Mouse (Mus musculus): ENCODE results near the gene Eef1e1. TPM values are rescaled to one million over a fixed set of nuclear protein-coding genes. Genes with fewer than 3 reads are reported as not detected.

The Eef1e1 gene
- polyA plus RNA-seq, 1 experiment from 2014 or later, result 45.7 TPM

GRCm38 (mm10) chr13:38649069-38649468 is 9.8 kb downstream of the Eef1e1 start:
- no peak overlapping the region for H3K4me3 ChIP-seq (replicated peaks)
- H3K9me3 ChIP-seq, result no peaks in the 10 kb centered on the region
- no peaks in the 10 kb centered on the region for H3K27me3 ChIP-seq (replicated peaks)
- H3K4me1 ChIP-seq, result no peaks in the 10 kb centered on the region
- no peak overlapping the region for H3K9ac ChIP-seq
- no peak for ATAC-seq (ENCODE audit: insufficient read depth, low FRiP score, low read depth)
- no peak overlapping the region for H3K4me2 ChIP-seq
- H3K27ac ChIP-seq, result no peak overlapping the region
- peaks cover 56% of the 10 kb centered on the region for H3K36me3 ChIP-seq
- WGBS, result 69% methylated on average over 4 of the region's 4 CpGs

- Histone ChIP-seq H3K9me3 (no peaks in the 10 kb centered on the region), H3K36me3 (peaks cover 20% of the 10 kb centered on the region), H3K27ac (no peak overlapping the region), H3K27me3 (replicated peaks) (no peaks in the 10 kb centered on the region), H3K4me2 (no peak overlapping the region), H3K4me3 (replicated peaks) (no peak overlapping the region), H3K9ac (no peak overlapping the region), H3K4me1 (no peaks in the 10 kb centered on the region)
- no peak for ATAC-seq (ENCODE audit: insufficient read depth, low FRiP score, low read depth)
- WGBS, result 71% methylated on average over 5 of the region's 5 CpGs
These were observed 17.4 kb downstream of the Eef1e1 start for GRCm38 (mm10) chr13:38641414-38641813.

- no peaks in the 10 kb centered on the region for H3K27me3 ChIP-seq (replicated peaks)
- H3K4me1 ChIP-seq, result no peaks in the 10 kb centered on the region
- H3K36me3 ChIP-seq, result peaks cover 20% of the 10 kb centered on the region
- H3K27ac ChIP-seq, result no peak overlapping the region
- H3K4me2 ChIP-seq, result no peak overlapping the region
- H3K9ac ChIP-seq, result no peak overlapping the region
- WGBS, result 90% methylated on average over 5 of the region's 5 CpGs
- ATAC-seq (ENCODE audit: insufficient read depth, low FRiP score, low read depth), result no peak
- H3K9me3 ChIP-seq, result no peaks in the 10 kb centered on the region
- H3K4me3 ChIP-seq (replicated peaks), result no peak overlapping the region
These were observed 17.9 kb downstream of the Eef1e1 start for GRCm38 (mm10) chr13:38640961-38641360.

DNA sequence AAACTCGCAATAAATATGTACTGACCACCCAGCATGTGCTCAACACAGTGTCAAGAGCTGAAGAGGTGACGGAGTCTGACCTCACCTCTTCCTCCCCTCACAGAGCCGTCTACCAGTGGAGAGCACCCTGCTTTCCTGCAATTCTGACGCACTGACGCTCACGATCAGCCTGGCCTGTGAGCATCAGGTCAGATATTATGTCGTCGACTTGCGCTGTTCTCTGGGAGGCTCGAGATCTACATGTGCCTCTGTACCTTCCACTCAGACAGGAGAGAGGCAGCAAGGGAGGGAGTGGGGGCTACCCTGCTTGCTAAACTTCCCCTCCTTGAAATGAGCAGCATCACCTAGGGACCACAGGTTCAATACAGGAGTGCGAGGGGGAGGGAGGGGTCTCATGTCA is 20.2 kb downstream of the Eef1e1 start:
- H3K27ac ChIP-seq, result no peak overlapping the region
- no peak for ATAC-seq (ENCODE audit: insufficient read depth, low FRiP score, low read depth)
- H3K4me2 ChIP-seq, result no peak overlapping the region
- WGBS, result 74% methylated on average over 11 of the region's 11 CpGs
- no peaks in the 10 kb centered on the region for H3K9me3 ChIP-seq
- H3K36me3 ChIP-seq, result peaks cover 3% of the 10 kb centered on the region; the same call in 1 of the 2 replicates
- H3K27me3 ChIP-seq (replicated peaks), result no peaks in the 10 kb centered on the region
- H3K4me3 ChIP-seq (replicated peaks), result no peak overlapping the region
- H3K4me1 ChIP-seq, result no peaks in the 10 kb centered on the region
- H3K9ac ChIP-seq, result no peak overlapping the region

GRCm38 (mm10) chr13:38634800-38635269 is 24.0 kb downstream of the Eef1e1 start, which contains the start of gene Bloc1s5:
Gene Bloc1s5, minus strand, starts transcription at chr13:38635109.
- peak within 1 kb of the TSS; percentile 78 for H3K4me3 ChIP-seq (replicated peaks)
- ATAC-seq (ENCODE audit: insufficient read depth, low FRiP score, low read depth), result peak; percentile 92
- under 1% methylated on average over 41 of the region's 44 CpGs for whole genome bisulfite sequencing

GRCm38 (mm10) chr13:38634256-38634799 is 24.5 kb downstream of the Eef1e1 start:
- Histone ChIP-seq H3K27me3 (replicated peaks) (no peaks in the 10 kb centered on the region), H3K4me3 (replicated peaks) (peak overlapping the region; percentile 78), H3K27ac (peak overlapping the region; percentile 74), H3K9me3 (no peaks in the 10 kb centered on the region), H3K4me2 (peak overlapping the region; percentile 76), H3K9ac (peak overlapping the region; percentile 57; the same call in 1 of the 2 replicates), H3K36me3 (no peaks in the 10 kb centered on the region), H3K4me1 (no peaks in the 10 kb centered on the region)
- ATAC-seq (ENCODE audit: insufficient read depth, low FRiP score, low read depth), result peak; percentile 47
- under 1% methylated on average over 19 of the region's 19 CpGs for WGBS

More at GRCm38 (mm10) chr13:38634800-38635269, 24.0 kb downstream of the Eef1e1 start, which contains the start of gene Bloc1s5:
- H3K4me2 ChIP-seq, result peak within 1 kb of the TSS; percentile 76
- no peaks in the 10 kb centered on the region for H3K36me3 ChIP-seq
- peak within 1 kb of the TSS; percentile 57; the same call in 1 of the 2 replicates for H3K9ac ChIP-seq
- H3K4me1 ChIP-seq, result no peaks in the 10 kb centered on the region
- H3K9me3 ChIP-seq, result no peaks in the 10 kb centered on the region
- H3K27ac ChIP-seq, result peak within 1 kb of the TSS; percentile 74
- H3K27me3 ChIP-seq (replicated peaks), result no peaks in the 10 kb centered on the region

- no peaks in the 10 kb centered on the region for H3K36me3 ChIP-seq
- no peaks in the 10 kb centered on the region for H3K27me3 ChIP-seq (replicated peaks)
- no peak for ATAC-seq (ENCODE audit: insufficient read depth, low FRiP score, low read depth)
- 88% methylated on average over 6 of the region's 6 CpGs for WGBS
- no peaks in the 10 kb centered on the region for H3K9me3 ChIP-seq
- H3K4me3 ChIP-seq (replicated peaks), result no peak overlapping the region
- H3K27ac ChIP-seq, result no peak overlapping the region
- H3K9ac ChIP-seq, result no peak overlapping the region
- no peak overlapping the region for H3K4me2 ChIP-seq
- H3K4me1 ChIP-seq, result no peaks in the 10 kb centered on the region
These were observed 25.4 kb downstream of the Eef1e1 start for GRCm38 (mm10) chr13:38633287-38634000.

GRCm38 (mm10) chr13:38632556-38632955 is 26.3 kb downstream of the Eef1e1 start:
- H3K4me1 ChIP-seq, result no peaks in the 10 kb centered on the region
- no peaks in the 10 kb centered on the region for H3K27me3 ChIP-seq (replicated peaks)
- WGBS, result 80% methylated on average over 6 of the region's 6 CpGs
- no peak overlapping the region for H3K9ac ChIP-seq
- H3K9me3 ChIP-seq, result no peaks in the 10 kb centered on the region
- peak; percentile 41; the same call in 1 of the 2 replicates for ATAC-seq (ENCODE audit: insufficient read depth, low FRiP score, low read depth)
- no peak overlapping the region for H3K27ac ChIP-seq
- H3K36me3 ChIP-seq, result no peaks in the 10 kb centered on the region
- H3K4me3 ChIP-seq (replicated peaks), result no peak overlapping the region
- H3K4me2 ChIP-seq, result no peak overlapping the region

- no peak overlapping the region for H3K4me3 ChIP-seq (replicated peaks)
- WGBS, result 44% methylated on average over 6 of the region's 6 CpGs
- no peaks in the 10 kb centered on the region for H3K9me3 ChIP-seq
- H3K27ac ChIP-seq, result no peak overlapping the region
- ATAC-seq (ENCODE audit: insufficient read depth, low FRiP score, low read depth), result no peak
- no peak overlapping the region for H3K4me2 ChIP-seq
- H3K9ac ChIP-seq, result no peak overlapping the region
- H3K4me1 ChIP-seq, result no peaks in the 10 kb centered on the region
- H3K36me3 ChIP-seq, result no peaks in the 10 kb centered on the region
- H3K27me3 ChIP-seq (replicated peaks), result no peaks in the 10 kb centered on the region
These were observed 32.7 kb downstream of the Eef1e1 start for GRCm38 (mm10) chr13:38626229-38626525.

- Histone ChIP-seq H3K9ac (no peak overlapping the region), H3K9me3 (no peaks in the 10 kb centered on the region), H3K4me2 (no peak overlapping the region), H3K4me3 (replicated peaks) (no peak overlapping the region), H3K4me1 (no peaks in the 10 kb centered on the region), H3K27me3 (replicated peaks) (no peaks in the 10 kb centered on the region), H3K27ac (no peak overlapping the region), H3K36me3 (no peaks in the 10 kb centered on the region)
- no peak for ATAC-seq (ENCODE audit: insufficient read depth, low FRiP score, low read depth)
- WGBS, result 32% methylated on average over 5 of the region's 5 CpGs
These were observed 33.2 kb downstream of the Eef1e1 start for GRCm38 (mm10) chr13:38625492-38626228.

- Histone ChIP-seq H3K9ac (no peak overlapping the region), H3K4me3 (replicated peaks) (no peak overlapping the region), H3K27me3 (replicated peaks) (no peaks in the 10 kb centered on the region), H3K36me3 (no peaks in the 10 kb centered on the region), H3K4me2 (no peak overlapping the region), H3K4me1 (no peaks in the 10 kb centered on the region), H3K27ac (no peak overlapping the region), H3K9me3 (no peaks in the 10 kb centered on the region)
- no peak for ATAC-seq (ENCODE audit: insufficient read depth, low FRiP score, low read depth)
- WGBS, result 83% methylated on average over 8 of the region's 8 CpGs
These were observed 34.5 kb downstream of the Eef1e1 start for GRCm38 (mm10) chr13:38624292-38624902.

DNA sequence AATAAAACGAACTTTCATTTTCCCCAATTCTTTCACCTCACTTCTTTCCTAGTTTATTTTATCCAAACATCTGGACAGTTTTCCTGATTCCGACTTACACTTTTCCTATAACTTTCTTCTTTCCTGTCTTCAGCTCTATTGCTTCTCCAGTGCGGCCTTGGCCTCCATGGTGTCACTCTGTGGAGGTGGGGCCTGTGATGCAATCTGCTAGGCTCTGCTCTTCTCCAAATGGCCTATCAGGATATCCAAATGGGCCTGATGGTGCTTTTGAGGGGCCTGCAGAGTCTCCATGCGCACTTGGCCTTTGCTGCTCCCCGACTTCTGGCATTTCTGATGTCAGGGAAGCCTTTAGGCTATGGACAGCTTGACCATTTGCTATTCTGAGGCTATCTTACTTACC is 35.6 kb downstream of the Eef1e1 start:
- Histone ChIP-seq H3K4me1 (no peaks in the 10 kb centered on the region), H3K36me3 (no peaks in the 10 kb centered on the region)
- 80% methylated on average over 5 of the region's 5 CpGs for WGBS

More for the DNA sequence above, 35.6 kb downstream of the Eef1e1 start:
- H3K9me3 ChIP-seq, result no peaks in the 10 kb centered on the region
- no peak for ATAC-seq (ENCODE audit: insufficient read depth, low FRiP score, low read depth)
- H3K27me3 ChIP-seq (replicated peaks), result no peaks in the 10 kb centered on the region
- no peak overlapping the region for H3K9ac ChIP-seq
- H3K4me2 ChIP-seq, result no peak overlapping the region
- no peak overlapping the region for H3K4me3 ChIP-seq (replicated peaks)
- no peak overlapping the region for H3K27ac ChIP-seq
